Mouse (Mus musculus) limb, embryonic 14.5 days (tissue): Measurements from ENCODE around the gene Gm6096. TPM values are rescaled to one million over a fixed set of nuclear protein-coding genes. Genes with fewer than 3 reads are reported as not detected.

Source experiments
- ATAC-seq: fragments of 200-750 bp; cut with Nextera tagmentation; 2 replicates; pipeline ENCODE4 v1.8.0; 2017; ENCODE audit warnings: low read depth, moderate number of reproducible peaks, moderate TSS enrichment; ENCODE audit not compliant: low FRiP score
- DNase-seq: peaks from one replicate; pipeline ENCODE4 v3.0.0-alpha.2; 2015; ENCODE audit warnings: low spot score
- H3K27ac ChIP-seq: fragments of 300-500 bp; sonication (generic); replicated peaks from 2 replicates; pipeline ENCODE4 v1.5.1; 2014; ENCODE audit warnings: low read depth, mild to moderate bottlenecking, low read length, moderate library complexity, mixed read lengths
- H3K27me3 ChIP-seq: fragments of 300-500 bp; sonication (generic); 2 replicates; pipeline ENCODE4 v1.6.1; 2014; ENCODE audit warnings: low read length, mixed read lengths; ENCODE audit not compliant: control insufficient read depth, insufficient read depth
- H3K36me3 ChIP-seq: fragments of 300-500 bp; sonication (generic); 2 replicates; pipeline ENCODE4 v1.6.1; 2014; ENCODE audit warnings: mild to moderate bottlenecking, low read length, moderate library complexity, mixed read lengths; ENCODE audit not compliant: control insufficient read depth, insufficient read depth
- H3K4me1 ChIP-seq: fragments of 300-500 bp; sonication (generic); 2 replicates; pipeline ENCODE4 v1.6.1; 2014; ENCODE audit warnings: antibody characterized with exemption, low read length, mixed read lengths; ENCODE audit not compliant: control insufficient read depth, insufficient read depth
- H3K4me2 ChIP-seq: fragments of 300-500 bp; sonication (generic); replicated peaks from 2 replicates; pipeline ENCODE4 v1.6.1; 2014; ENCODE audit warnings: low read depth, mild to moderate bottlenecking, low read length, moderate library complexity; ENCODE audit not compliant: severe bottlenecking
- H3K4me3 ChIP-seq: fragments of 300-500 bp; sonication (generic); replicated peaks from 2 replicates; pipeline ENCODE4 v1.5.1; 2014; ENCODE audit warnings: low read length
- H3K9ac ChIP-seq: fragments of 300-500 bp; sonication (generic); 2 replicates; pipeline ENCODE4 v1.6.1; 2014; ENCODE audit warnings: mild to moderate bottlenecking, low read depth, low read length, moderate library complexity; ENCODE audit not compliant: severe bottlenecking
- H3K9me3 ChIP-seq: fragments of 300-500 bp; sonication (generic); 2 replicates; pipeline ENCODE4 v1.6.1; 2016; ENCODE audit warnings: low read length; ENCODE audit not compliant: control insufficient read depth
- POLR2A ChIP-seq: fragments of 200-500 bp; IDR thresholded peaks from 2 replicates; pipeline ENCODE4 v1.8.0; 2012; ENCODE audit warnings: inconsistent platforms, mild to moderate bottlenecking, moderate library complexity, borderline replicate concordance; ENCODE audit not compliant: insufficient read depth, insufficient read length; ENCODE audit errors: extremely low read depth
- WGBS: fragments of 180-500 bp; shearing (Covaris S2); extraction: QIAGEN DNeasy Blood & Tissue Kit; methylation state at CpG from one replicate; pipeline ENCODE4 v1.1.7; 2014; 5-methylcytosine and 5-hydroxymethylcytosine counted together
- polyA plus RNA-seq, 2 experiments: library from polyadenylated mRNA; depleted of rRNA in 1 of 2; stranded (reverse) in 1 of 2; unstranded in 1 of 2; fragments of >200 nt; fragmentation: Nextera tagmentation in 1 of 2; extraction: Ambion mirVana in 1 of 2; gene quantifications; 2 replicates each; pipeline versions ENCODE4 v1.2.1 to v1.2.3; 2012 to 2014

The Gm6096 gene
- polyA plus RNA-seq, 2 experiments, result 0.55 TPM; not detected in 1

DNA sequence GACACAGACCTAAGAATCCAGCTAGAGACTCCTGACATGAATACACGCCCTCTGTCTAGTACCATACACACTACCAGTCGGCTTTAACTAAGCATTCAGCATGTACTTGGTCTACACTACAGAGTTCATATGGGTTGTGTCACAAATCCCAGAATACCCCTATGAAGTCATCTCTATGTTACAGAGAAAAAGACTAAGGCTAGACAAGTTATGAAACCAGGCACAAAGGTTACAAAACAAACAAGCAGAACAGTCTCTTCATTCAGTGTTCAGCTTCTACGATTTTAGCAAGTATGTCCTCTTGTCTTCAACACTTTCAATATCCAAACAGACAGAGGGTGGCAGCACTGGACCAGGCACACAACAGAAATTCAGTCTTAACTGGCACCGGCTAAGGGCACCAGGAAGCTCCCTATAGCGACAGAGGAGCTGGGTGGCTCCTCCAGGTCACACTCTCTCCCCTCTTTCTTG, 15.1 kb downstream of the Gm6096 start:
- WGBS, result 66% methylated on average over 5 of the region's 5 CpGs
- no peak overlapping the region for H3K4me3 ChIP-seq
- DNase-seq, result peak; percentile 52
- no peak for TF ChIP-seq POLR2A
- no peak overlapping the region for H3K4me2 ChIP-seq
- no peak for ATAC-seq
- H3K36me3 ChIP-seq, result peaks cover 24% of the 10 kb centered on the region
- no peak overlapping the region for H3K27ac ChIP-seq
- peaks cover 19% of the 10 kb centered on the region for H3K4me1 ChIP-seq
- no peaks in the 10 kb centered on the region for H3K27me3 ChIP-seq
- no peak overlapping the region for H3K9ac ChIP-seq
- H3K9me3 ChIP-seq, result no peaks in the 10 kb centered on the region

DNA sequence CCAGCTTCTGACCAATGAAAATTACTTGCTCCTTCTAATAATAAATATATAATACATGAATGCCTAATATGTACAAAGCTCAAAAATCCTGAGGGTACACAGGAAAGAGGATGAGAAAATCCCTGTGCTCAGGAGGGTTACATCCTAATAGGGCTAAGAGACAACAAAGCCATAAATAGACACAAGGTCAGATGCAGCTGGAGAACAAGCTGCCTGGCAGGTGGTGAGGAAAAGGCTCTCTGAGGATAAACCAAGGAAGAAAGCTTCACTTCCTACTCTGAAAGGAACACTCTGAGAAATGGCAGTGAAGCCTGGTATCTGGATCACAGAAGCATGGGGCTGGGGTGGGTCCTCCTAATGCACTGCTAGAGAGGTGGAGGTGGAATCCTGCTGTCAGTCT, 15.6 kb downstream of the Gm6096 start:
- TF ChIP-seq POLR2A, result no peak
- no peak for DNase-seq
- Histone ChIP-seq H3K4me2 (no peak overlapping the region), H3K4me1 (peaks cover 19% of the 10 kb centered on the region), H3K9me3 (no peaks in the 10 kb centered on the region), H3K27ac (no peak overlapping the region), H3K9ac (no peak overlapping the region), H3K36me3 (peaks cover 20% of the 10 kb centered on the region), H3K4me3 (no peak overlapping the region), H3K27me3 (no peaks in the 10 kb centered on the region)
- no peak for ATAC-seq

DNA sequence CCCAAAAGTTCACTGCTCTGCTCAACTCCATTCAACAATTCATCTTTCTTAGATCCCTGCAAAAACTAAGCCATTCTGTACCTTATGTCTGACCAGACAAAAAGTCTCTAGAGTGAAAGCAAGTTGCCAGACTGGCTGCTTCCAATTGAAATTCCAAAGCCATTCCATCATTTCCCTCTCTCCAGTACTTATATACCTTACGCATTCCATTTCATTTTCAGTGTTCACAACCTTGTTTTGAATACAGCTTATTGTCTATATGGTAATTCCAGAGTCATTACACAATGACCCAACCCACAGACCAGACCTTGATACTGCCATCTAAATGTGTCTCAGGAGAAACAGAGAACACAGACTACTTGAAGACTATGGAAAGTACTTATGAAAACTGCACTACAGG, 17.6 kb downstream of the Gm6096 start:
- Histone ChIP-seq H3K9ac (no peak overlapping the region), H3K4me1 (peaks cover 24% of the 10 kb centered on the region), H3K27me3 (no peaks in the 10 kb centered on the region), H3K4me2 (no peak overlapping the region), H3K27ac (peak overlapping the region; percentile 77), H3K36me3 (0 out of 2 replicates have a peak, but pooled peaks cover under 1% of the 10 kb centered on the region), H3K9me3 (no peaks in the 10 kb centered on the region), H3K4me3 (no peak overlapping the region)
- no peak for TF ChIP-seq POLR2A
- WGBS, result 27% methylated on average over 1 of the region's 1 CpGs
- peak; percentile 57; the same call in 1 of the 2 replicates for ATAC-seq
- peak; percentile 47 for DNase-seq

DNA sequence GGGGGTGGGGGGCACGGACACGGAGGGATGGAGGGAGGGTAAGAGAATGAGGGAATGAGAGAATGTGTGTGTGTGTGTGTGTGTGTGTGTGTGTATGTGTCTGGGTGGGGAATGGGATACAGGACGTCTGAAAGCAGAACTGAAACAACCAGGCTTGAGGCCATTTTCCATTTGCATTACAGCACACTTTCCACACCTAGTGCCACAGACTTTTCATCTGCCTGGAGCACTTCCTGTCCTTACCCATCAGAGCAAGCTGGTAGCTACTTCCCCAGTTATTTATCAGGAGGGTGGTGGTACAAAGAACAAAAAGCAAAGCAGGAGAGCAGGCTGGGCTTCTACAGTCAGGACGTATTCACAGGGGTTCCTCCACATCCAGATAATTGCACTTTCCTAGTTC, 21.6 kb downstream of the Gm6096 start:
- no peak overlapping the region for H3K4me2 ChIP-seq
- H3K27ac ChIP-seq, result no peak overlapping the region
- no peak overlapping the region for H3K9ac ChIP-seq
- WGBS, result 66% methylated on average over 4 of the region's 4 CpGs
- H3K36me3 ChIP-seq, result 0 out of 2 replicates have a peak, but pooled peaks cover 3% of the 10 kb centered on the region
- no peaks in the 10 kb centered on the region for H3K9me3 ChIP-seq
- H3K27me3 ChIP-seq, result no peaks in the 10 kb centered on the region
- peaks cover 24% of the 10 kb centered on the region for H3K4me1 ChIP-seq
- no peak for TF ChIP-seq POLR2A
- DNase-seq (no peak), ATAC-seq (no peak)
- H3K4me3 ChIP-seq, result no peak overlapping the region

DNA sequence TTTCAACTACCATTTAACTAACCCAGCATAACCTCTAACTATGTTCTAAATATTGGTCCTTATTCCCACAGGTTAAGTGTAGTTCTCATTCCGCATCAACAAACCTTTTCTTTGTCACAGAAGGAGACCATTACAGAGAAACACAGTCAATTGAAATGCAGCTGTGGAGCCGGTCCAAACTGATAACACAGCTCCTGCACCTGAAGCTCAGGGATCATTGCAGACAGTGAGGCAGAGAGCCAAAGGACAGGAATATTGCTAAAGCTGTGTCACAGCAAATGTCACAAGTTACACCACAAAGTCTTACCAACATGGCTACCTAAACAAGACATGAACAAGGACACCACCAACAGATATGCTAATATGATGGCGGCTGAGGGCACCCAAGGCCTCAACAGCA, 25.2 kb downstream of the Gm6096 start:
- Histone ChIP-seq H3K27me3 (no peaks in the 10 kb centered on the region), H3K9me3 (no peaks in the 10 kb centered on the region), H3K4me2 (no peak overlapping the region), H3K27ac (no peak overlapping the region), H3K36me3 (peaks cover 8% of the 10 kb centered on the region; the same call in 1 of the 2 replicates), H3K4me1 (peaks cover 9% of the 10 kb centered on the region), H3K4me3 (no peak overlapping the region), H3K9ac (no peak overlapping the region)
- ATAC-seq (no peak), DNase-seq (no peak)
- 95% methylated on average over 3 of the region's 3 CpGs for WGBS
- no peak for TF ChIP-seq POLR2A

DNA sequence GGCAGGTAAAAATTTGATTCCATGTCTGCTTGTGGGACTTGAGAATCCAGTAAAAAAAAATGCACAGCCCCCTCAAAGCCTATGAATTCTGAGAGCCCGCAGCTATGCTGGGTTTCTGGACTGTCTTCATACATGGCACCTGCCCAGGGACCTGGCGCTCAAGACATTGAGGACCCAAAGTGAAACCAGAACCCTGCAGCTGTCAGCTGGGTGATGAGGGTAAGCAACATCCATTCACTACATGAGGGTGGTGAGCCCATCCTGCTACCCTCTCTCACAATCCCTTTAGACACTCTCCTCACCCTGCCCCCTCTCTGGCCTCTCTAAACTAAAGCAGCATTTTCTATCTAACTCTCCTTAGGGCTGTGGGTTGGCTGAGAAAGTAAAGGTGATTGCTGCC, 26.8 kb downstream of the Gm6096 start:
- Histone ChIP-seq H3K27ac (0 out of 2 replicates have a peak overlapping the region, but pooled peaks have one; percentile 33), H3K27me3 (no peaks in the 10 kb centered on the region), H3K4me2 (no peak overlapping the region), H3K4me1 (peaks cover 6% of the 10 kb centered on the region), H3K9me3 (no peaks in the 10 kb centered on the region), H3K9ac (no peak overlapping the region), H3K36me3 (peaks cover 17% of the 10 kb centered on the region; the same call in 1 of the 2 replicates), H3K4me3 (no peak overlapping the region)
- no peak for TF ChIP-seq POLR2A
- DNase-seq (no peak), ATAC-seq (no peak)
- WGBS, result 74% methylated on average over 2 of the region's 2 CpGs
